Mouse (Mus musculus): Measurements from ENCODE around the gene Tmco4.

- no peak for TF ChIP-seq POLR2A (IDR thresholded peaks at IDR 0.05; ENCODE audit: insufficient read depth, low read depth, low read length)
- TF ChIP-seq CTCF (IDR thresholded peaks at IDR 0.05; ENCODE audit: insufficient read depth, low read depth, low read length) = no peak
Observed at GRCm38 (mm10) chr4:138938495-138939269, 34.0 kb upstream of the Tmco4 start.

All from olfactory bulb, adult 2 months (tissue).